Mouse (Mus musculus): ENCODE results near the gene Srp54c. TPM values are rescaled to one million over a fixed set of nuclear protein-coding genes. Genes with fewer than 3 reads are reported as not detected.

Gene Srp54c
- polyA plus RNA-seq, 1 experiment from 2014 or later = 71.1 TPM

DNA sequence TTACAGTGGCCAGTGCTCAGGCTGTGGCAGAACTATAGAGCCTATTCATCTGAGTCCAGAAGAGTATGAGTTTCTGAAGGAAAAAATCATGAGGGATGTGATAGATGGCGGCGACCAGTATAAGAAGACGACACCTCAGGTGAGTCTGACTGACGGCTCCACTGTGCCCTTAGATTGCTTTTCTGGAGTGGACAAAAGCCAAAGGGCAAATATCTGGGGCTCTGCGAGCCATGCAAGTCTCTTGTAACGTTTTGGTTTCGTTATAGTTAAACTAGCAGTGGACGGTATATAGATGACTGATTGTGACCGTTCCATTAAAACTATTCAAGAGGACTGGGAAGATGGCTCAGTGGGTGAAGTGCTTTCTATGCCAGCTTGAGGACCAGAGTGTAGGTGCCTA is 78.8 kb downstream of the Srp54c start:
- Histone ChIP-seq H3K4me3 (ENCODE audit: low read length) (no peak overlapping the region), H3K9me3 (ENCODE audit: low read length) (0 out of 2 replicates have a peak, but pooled peaks cover 3% of the 10 kb centered on the region), H3K27ac (ENCODE audit: low read length) (no peak overlapping the region), H3K9ac (replicated peaks; ENCODE audit: low read length) (no peak overlapping the region), H3K4me1 (ENCODE audit: insufficient read depth, low read length) (peaks cover 3% of the 10 kb centered on the region), H3K36me3 (ENCODE audit: insufficient read depth, low read length) (peaks cover 14% of the 10 kb centered on the region; the same call in 1 of the 2 replicates), H3K4me2 (replicated peaks; ENCODE audit: low read depth, low read length) (no peak overlapping the region), H3K27me3 (ENCODE audit: insufficient read depth, low read length) (no peaks in the 10 kb centered on the region)
- no peak for ATAC-seq (ENCODE audit: low FRiP score, low TSS enrichment)
- WGBS = 79% methylated on average over 9 of the region's 9 CpGs

DNA sequence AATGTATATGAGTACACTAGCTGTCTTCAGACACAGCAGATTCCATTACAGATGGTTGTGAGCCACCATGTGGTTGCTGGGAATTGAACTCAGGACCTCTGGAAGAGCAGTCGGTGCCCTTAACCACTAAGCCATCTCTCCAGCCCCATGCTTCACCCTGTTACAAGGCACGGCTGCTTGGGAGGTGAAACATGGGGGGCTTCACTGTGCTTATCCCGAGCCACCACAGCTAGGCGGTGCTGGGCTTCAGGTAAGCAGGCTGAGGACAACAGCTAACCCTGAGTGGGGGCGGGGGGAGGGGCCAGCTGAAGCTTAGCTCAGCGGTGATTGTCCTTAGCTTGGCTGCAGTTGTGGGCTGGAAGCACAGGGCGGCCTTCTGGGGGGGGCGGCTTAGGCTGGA is 79.5 kb downstream of the Srp54c start:
- Histone ChIP-seq H3K27ac (ENCODE audit: low read length) (no peak overlapping the region), H3K9ac (replicated peaks; ENCODE audit: low read length) (no peak overlapping the region), H3K9me3 (ENCODE audit: low read length) (0 out of 2 replicates have a peak, but pooled peaks cover 3% of the 10 kb centered on the region), H3K4me2 (replicated peaks; ENCODE audit: low read depth, low read length) (no peak overlapping the region), H3K36me3 (ENCODE audit: insufficient read depth, low read length) (peaks cover 14% of the 10 kb centered on the region; the same call in 1 of the 2 replicates), H3K4me1 (ENCODE audit: insufficient read depth, low read length) (no peaks in the 10 kb centered on the region), H3K27me3 (ENCODE audit: insufficient read depth, low read length) (no peaks in the 10 kb centered on the region), H3K4me3 (ENCODE audit: low read length) (no peak overlapping the region)
- 83% methylated on average over 8 of the region's 8 CpGs for WGBS
- no peak for ATAC-seq (ENCODE audit: low FRiP score, low TSS enrichment)

- no peak for ATAC-seq (ENCODE audit: low FRiP score, low TSS enrichment)
These were observed 81.9 kb downstream of the Srp54c start for GRCm38 (mm10) chr12:55311841-55312240.

More at GRCm38 (mm10) chr12:55311841-55312240, 81.9 kb downstream of the Srp54c start:
- H3K9me3 ChIP-seq (ENCODE audit: low read length) = no peaks in the 10 kb centered on the region
- no peak overlapping the region for H3K27ac ChIP-seq (ENCODE audit: low read length)
- H3K36me3 ChIP-seq (ENCODE audit: insufficient read depth, low read length) = peaks cover 10% of the 10 kb centered on the region; the same call in 1 of the 2 replicates
- no peak overlapping the region for H3K4me3 ChIP-seq (ENCODE audit: low read length)
- no peaks in the 10 kb centered on the region for H3K4me1 ChIP-seq (ENCODE audit: insufficient read depth, low read length)
- H3K4me2 ChIP-seq (replicated peaks; ENCODE audit: low read depth, low read length) = no peak overlapping the region
- 84% methylated on average over 7 of the region's 7 CpGs for WGBS
- H3K27me3 ChIP-seq (ENCODE audit: insufficient read depth, low read length) = no peaks in the 10 kb centered on the region
- no peak overlapping the region for H3K9ac ChIP-seq (replicated peaks; ENCODE audit: low read length)

Other genes starting within 250 kb of the Srp54c start
- gene Gm20403, start 243.6 kb upstream of the Srp54c start, polyA plus RNA-seq (2015; fragmentation: Nextera tagmentation; extraction: Ambion mirVana) = not detected in 2 replicates
- gene Baz1a, start 215.8 kb upstream of the Srp54c start, polyA plus RNA-seq (2015; fragmentation: Nextera tagmentation; extraction: Ambion mirVana) = 19.1 and 23.8 TPM in 2 replicates
- 37.3 and 40.8 TPM in 2 replicates for gene 2700097O09Rik, start 150.1 kb upstream of the Srp54c start, polyA plus RNA-seq (2015; fragmentation: Nextera tagmentation; extraction: Ambion mirVana)
- 163 and 186 TPM in 2 replicates for gene Srp54a, start 149.9 kb upstream of the Srp54c start, polyA plus RNA-seq (2015; fragmentation: Nextera tagmentation; extraction: Ambion mirVana)
- gene Fam177a, start 105.7 kb upstream of the Srp54c start, polyA plus RNA-seq (2015; fragmentation: Nextera tagmentation; extraction: Ambion mirVana) = 11.7 and 13.5 TPM in 2 replicates
- 52.2 and 54.4 TPM in 2 replicates for gene Srp54b, start 75.1 kb upstream of the Srp54c start, polyA plus RNA-seq (2015; fragmentation: Nextera tagmentation; extraction: Ambion mirVana)
- 6.9 and 8.1 TPM in 2 replicates for gene 1700047I17Rik2, start 30.6 kb upstream of the Srp54c start, polyA plus RNA-seq (2015; fragmentation: Nextera tagmentation; extraction: Ambion mirVana)
- gene 1110008L16Rik, start 69.4 kb downstream of the Srp54c start, polyA plus RNA-seq (2015; fragmentation: Nextera tagmentation; extraction: Ambion mirVana) = 15.5 and 15.6 TPM in 2 replicates
- gene Ppp2r3c, start 72.8 kb downstream of the Srp54c start, polyA plus RNA-seq (2015; fragmentation: Nextera tagmentation; extraction: Ambion mirVana) = 14.8 and 15.6 TPM in 2 replicates
- gene Psma6, start 154.1 kb downstream of the Srp54c start, polyA plus RNA-seq (2015; fragmentation: Nextera tagmentation; extraction: Ambion mirVana) = 409 and 418 TPM in 2 replicates